Mouse (Mus musculus) stomach, postnatal 0 days (tissue): Measurements from ENCODE around the gene Phpt1. TPM values are rescaled to one million over a fixed set of nuclear protein-coding genes. Genes with fewer than 3 reads are reported as not detected.
"Not testable (repeated sequence)": the region's sequence is repeated elsewhere in the genome, so short reads cannot be mapped to it uniquely, and the experiment has no call there.

ENCODE experiments used
- ATAC-seq: fragments of 200-750 bp; cut with Nextera tagmentation; 2 replicates; pipeline ENCODE4 v1.8.0; 2017; ENCODE audit not compliant: low FRiP score, low TSS enrichment
- DNase-seq: peaks from one replicate; pipeline ENCODE4 v3.0.0-alpha.2; 2016; ENCODE audit warnings: low spot score
- H3K27ac ChIP-seq: fragments of 300-500 bp; sonication (generic); replicated peaks from 2 replicates; pipeline ENCODE4 v1.5.1; 2014; ENCODE audit warnings: mild to moderate bottlenecking, control low read depth
- H3K27me3 ChIP-seq: fragments of 300-500 bp; sonication (generic); 2 replicates; pipeline ENCODE4 v1.6.1; 2014; ENCODE audit warnings: low read length; ENCODE audit not compliant: control insufficient read depth, insufficient read depth
- H3K36me3 ChIP-seq: fragments of 300-500 bp; sonication (generic); 2 replicates; pipeline ENCODE4 v1.6.1; 2014; ENCODE audit warnings: low read length, mixed read lengths; ENCODE audit not compliant: control insufficient read depth, insufficient read depth
- H3K4me1 ChIP-seq: fragments of 300-500 bp; sonication (generic); replicated peaks from 2 replicates; pipeline ENCODE4 v1.6.1; 2014; ENCODE audit warnings: antibody characterized with exemption; ENCODE audit not compliant: control insufficient read depth, insufficient read depth
- H3K4me2 ChIP-seq: fragments of 300-500 bp; sonication (generic); replicated peaks from 2 replicates; pipeline ENCODE4 v1.6.1; 2014; ENCODE audit warnings: low read depth, mild to moderate bottlenecking, control low read depth, moderate library complexity
- H3K4me3 ChIP-seq: fragments of 300-500 bp; sonication (generic); 2 replicates; pipeline ENCODE4 v1.5.1; 2014; ENCODE audit warnings: low read depth, low read length, control low read depth
- H3K9ac ChIP-seq: fragments of 300-500 bp; sonication (generic); 2 replicates; pipeline ENCODE4 v1.6.1; 2014; ENCODE audit warnings: mild to moderate bottlenecking, low read length, control low read depth, mixed read lengths
- H3K9me3 ChIP-seq: fragments of 300-500 bp; sonication (generic); 2 replicates; pipeline ENCODE4 v1.6.1; 2016; ENCODE audit warnings: low read length; ENCODE audit not compliant: control insufficient read depth
- CTCF ChIP-seq: IDR thresholded peaks from 2 replicates; pipeline ENCODE4 v1.5.1; 2016; ENCODE audit warnings: antibody characterized with exemption, low read depth, mild to moderate bottlenecking, moderate library complexity
- EP300 ChIP-seq: optimal IDR thresholded peaks from 2 replicates; pipeline ENCODE3; 2016; ENCODE audit warnings: antibody characterized with exemption
- WGBS: fragments of 180-500 bp; shearing (Covaris S2); extraction: QIAGEN DNeasy Blood & Tissue Kit; methylation state at CpG from one replicate; pipeline ENCODE4 v1.1.7; 2014; 5-methylcytosine and 5-hydroxymethylcytosine counted together
- polyA plus RNA-seq: library from polyadenylated mRNA; unstranded; fragments of >200 nt; fragmentation: Nextera tagmentation; extraction: Ambion mirVana; gene quantifications from 2 replicates; pipeline ENCODE4 v1.2.1, GENCODE M21; 2015

The Phpt1 gene
- polyA plus RNA-seq, 1 experiment from 2014 or later, result 87.5 TPM

DNA sequence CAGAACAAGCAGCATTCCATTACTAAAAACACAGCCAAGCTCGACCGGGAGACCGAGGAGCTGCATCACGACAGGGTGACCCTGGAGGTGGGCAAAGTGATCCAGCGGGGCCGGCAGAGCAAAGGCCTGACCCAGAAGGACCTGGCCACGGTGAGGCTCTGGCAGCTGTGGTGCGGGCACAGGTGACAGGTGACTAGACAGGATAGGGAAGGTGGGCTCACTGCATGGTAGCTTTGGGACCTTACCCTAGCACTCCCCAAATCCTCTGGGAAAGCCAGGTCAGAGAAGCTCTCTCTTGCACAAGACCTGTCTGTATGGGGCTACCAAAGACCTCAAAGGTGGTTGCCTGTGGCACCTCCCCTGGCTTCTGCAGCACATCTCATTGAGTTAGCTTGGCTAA, 14.5 kb downstream of the Phpt1 start:
- Histone ChIP-seq H3K27ac (no peak overlapping the region), H3K4me1 (0 out of 2 replicates have a peak, but pooled peaks cover 3% of the 10 kb centered on the region), H3K4me2 (no peak overlapping the region), H3K9me3 (no peaks in the 10 kb centered on the region), H3K9ac (no peak overlapping the region), H3K4me3 (no peak overlapping the region), H3K27me3 (no peaks in the 10 kb centered on the region), H3K36me3 (peaks cover 23% of the 10 kb centered on the region)
- DNase-seq (no peak), ATAC-seq (no peak)
- TF ChIP-seq EP300 (no peak), CTCF (no peak)
- WGBS, result 94% methylated on average over 8 of the region's 8 CpGs

DNA sequence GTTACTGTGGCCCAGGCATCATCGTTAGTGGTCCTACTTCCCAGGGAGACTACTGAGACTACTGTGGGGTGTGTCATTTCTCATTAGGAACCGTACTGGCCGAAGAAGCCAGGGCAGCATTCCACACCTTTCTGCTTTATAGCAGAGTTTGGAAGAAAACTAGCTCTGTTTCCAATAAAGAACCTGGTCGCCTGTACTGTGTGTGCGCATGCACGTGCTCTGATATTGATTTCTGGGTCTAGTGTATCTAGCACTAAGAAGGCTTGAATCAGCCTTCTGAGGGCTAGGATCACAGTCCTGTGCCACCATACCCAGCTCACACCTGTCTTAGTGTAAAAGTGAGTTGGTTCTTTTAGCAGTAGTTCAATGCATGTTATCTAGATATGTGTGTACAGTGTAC, 16.2 kb downstream of the Phpt1 start:
- H3K4me3 ChIP-seq, result peak overlapping the region; percentile 91
- DNase-seq (peak; percentile 14), ATAC-seq (no peak)
- 0 out of 2 replicates have a peak, but pooled peaks cover 3% of the 10 kb centered on the region for H3K4me1 ChIP-seq
- no peaks in the 10 kb centered on the region for H3K27me3 ChIP-seq
- WGBS, result 45% methylated on average over 6 of the region's 6 CpGs
- peak overlapping the region; percentile 91 for H3K9ac ChIP-seq
- peaks cover 17% of the 10 kb centered on the region for H3K36me3 ChIP-seq
- TF ChIP-seq EP300 (no peak), CTCF (no peak)
- no peaks in the 10 kb centered on the region for H3K9me3 ChIP-seq
- H3K4me2 ChIP-seq, result peak overlapping the region; percentile 91
- H3K27ac ChIP-seq, result no peak overlapping the region

DNA sequence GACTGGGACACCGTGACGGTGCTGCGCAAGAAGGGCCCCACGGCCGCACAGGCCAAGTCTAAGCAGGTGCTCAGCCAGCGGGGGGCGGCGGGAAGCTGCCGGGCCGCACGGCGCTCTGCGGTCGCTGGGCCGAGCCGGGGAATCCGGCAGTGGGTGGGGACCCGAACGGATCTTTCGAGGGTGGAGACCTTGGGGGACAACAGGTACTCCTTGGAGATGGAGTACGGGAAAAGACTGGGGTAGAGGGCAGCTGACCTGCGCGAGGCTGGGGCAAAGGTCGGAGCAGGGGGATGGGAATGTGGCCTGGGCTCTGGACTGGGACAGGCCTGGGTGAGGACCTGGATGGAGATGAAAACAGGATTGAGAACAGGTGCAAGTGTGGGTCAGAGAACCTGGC, 17.1 kb downstream of the Phpt1 start:
- peak overlapping the region; percentile 91 for H3K4me3 ChIP-seq
- H3K9ac ChIP-seq, result peak overlapping the region; percentile 91
- DNase-seq (no peak), ATAC-seq (peak; percentile 41; the same call in 1 of the 2 replicates)
- WGBS, result 0% methylated on average over 23 of the region's 24 CpGs
- no peak for TF ChIP-seq CTCF
- TF ChIP-seq EP300, result no peak
- H3K27me3 ChIP-seq, result no peaks in the 10 kb centered on the region
- peaks cover 10% of the 10 kb centered on the region for H3K36me3 ChIP-seq
- H3K9me3 ChIP-seq, result no peaks in the 10 kb centered on the region
- H3K4me2 ChIP-seq, result peak overlapping the region; percentile 91
- H3K4me1 ChIP-seq, result 0 out of 2 replicates have a peak, but pooled peaks cover 3% of the 10 kb centered on the region
- H3K27ac ChIP-seq, result peak overlapping the region; percentile 79

DNA sequence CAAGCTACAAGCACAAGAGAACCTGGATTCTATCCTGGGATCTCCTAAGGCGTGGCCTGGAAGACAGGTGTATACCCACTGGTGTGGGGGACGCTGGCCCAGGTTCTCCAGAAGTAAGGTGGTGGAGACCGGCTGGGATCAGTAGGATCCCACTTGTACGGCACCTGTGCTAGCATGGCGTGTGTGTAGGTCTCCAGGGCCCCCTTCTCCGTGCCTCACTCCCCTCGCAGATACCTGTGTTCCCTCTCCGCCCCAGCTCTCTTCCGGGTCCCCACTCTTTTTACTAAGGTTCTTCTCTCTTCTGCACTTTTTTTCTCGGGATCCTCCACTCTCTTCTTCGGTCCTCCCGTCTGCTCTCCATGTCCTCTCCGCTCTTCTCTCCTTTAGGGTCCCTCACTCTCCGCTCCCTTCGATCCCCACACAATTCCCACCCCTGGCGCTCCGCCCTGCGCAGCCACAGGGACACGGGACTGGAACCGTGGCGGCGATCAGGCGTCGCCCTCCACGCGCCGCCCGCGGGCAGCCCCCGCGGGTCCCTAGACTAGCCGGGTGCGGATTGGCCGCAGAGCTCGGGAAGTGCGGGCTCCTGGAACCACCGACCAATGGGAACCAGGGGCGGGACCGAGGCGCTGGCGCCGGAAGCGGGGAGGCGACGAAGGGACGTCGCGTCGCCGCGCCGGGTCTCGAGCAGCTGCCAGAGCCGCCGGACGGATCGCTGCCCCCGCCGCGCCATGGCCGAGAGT, 17.6 kb downstream of the Phpt1 start, which contains the start of gene Edf1:
Gene Edf1, plus strand, starts transcription at position 627 of the 743 bp plus-strand sequence.
- peak; percentile 98 for ATAC-seq
- DNase-seq, result peak; percentile 96
- H3K4me2 ChIP-seq, result peak within 1 kb of the TSS; percentile 91
- peak within 1 kb of the TSS; percentile 82 for H3K27ac ChIP-seq
- no peaks in the 10 kb centered on the region for H3K27me3 ChIP-seq
- peaks cover 5% of the 10 kb centered on the region for H3K36me3 ChIP-seq
- H3K4me1 ChIP-seq, result 0 out of 2 replicates have a peak, but pooled peaks cover 3% of the 10 kb centered on the region
- no peaks in the 10 kb centered on the region for H3K9me3 ChIP-seq
- TF ChIP-seq CTCF (no peak), EP300 (no peak)
- under 1% methylated on average over 61 of the region's 61 CpGs for WGBS
- H3K9ac ChIP-seq, result peak within 1 kb of the TSS; percentile 91
- peak within 1 kb of the TSS; percentile 91 for H3K4me3 ChIP-seq

DNA sequence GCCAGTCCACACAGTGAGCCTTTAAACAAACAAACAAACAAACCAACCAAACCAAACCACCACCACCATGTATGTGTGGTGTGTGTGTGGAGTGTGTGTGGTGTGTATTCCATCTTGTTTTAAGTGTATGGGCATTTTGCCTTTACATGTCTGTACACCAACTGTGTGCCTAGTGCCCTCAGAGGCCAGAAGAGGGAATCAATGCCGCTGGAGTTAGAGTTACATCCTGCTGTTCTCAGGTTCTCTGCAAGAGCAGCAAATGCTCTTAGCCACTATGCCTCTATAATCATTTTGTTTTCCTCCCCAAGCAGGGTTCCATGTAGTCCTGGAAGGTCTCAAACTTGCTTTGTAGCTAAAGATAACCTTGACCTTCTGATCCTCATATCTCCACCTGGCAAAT, 18.7 kb downstream of the Phpt1 start:
- H3K9ac ChIP-seq, result no peak overlapping the region
- TF ChIP-seq CTCF, result no peak
- TF ChIP-seq EP300, result no peak
- H3K4me1 ChIP-seq, result 0 out of 2 replicates have a peak, but pooled peaks cover 3% of the 10 kb centered on the region
- H3K27me3 ChIP-seq, result no peaks in the 10 kb centered on the region
- ATAC-seq (no peak), DNase-seq (no peak)
- 52% methylated on average over 1 of the region's 1 CpGs for WGBS
- H3K27ac ChIP-seq, result no peak overlapping the region
- no peaks in the 10 kb centered on the region for H3K9me3 ChIP-seq
- H3K36me3 ChIP-seq, result no peaks in the 10 kb centered on the region; the same call in none of the 2 replicates
- H3K4me3 ChIP-seq, result no peak overlapping the region
- H3K4me2 ChIP-seq, result no peak overlapping the region

DNA sequence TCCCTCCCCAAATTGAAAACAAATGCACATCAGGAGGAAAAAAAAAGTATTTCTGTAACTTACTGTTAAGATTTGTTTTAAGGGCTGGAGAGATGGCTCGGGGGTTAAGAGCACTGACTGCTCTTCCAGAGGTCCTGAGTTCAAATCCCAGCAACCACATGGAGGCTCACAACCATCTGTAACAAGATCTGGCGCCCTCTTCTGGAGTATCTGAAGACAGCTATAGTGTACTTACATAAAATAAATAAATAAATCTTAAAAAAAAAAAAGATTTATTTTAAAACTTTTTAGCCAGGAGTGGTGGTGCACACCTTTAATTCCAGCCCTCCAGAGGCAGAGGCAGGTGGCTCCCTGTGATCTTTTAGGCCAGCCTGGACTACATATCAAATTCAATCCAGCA, 19.5 kb downstream of the Phpt1 start:
- ATAC-seq, DNase-seq, H3K27ac ChIP-seq, H3K4me3 ChIP-seq, H3K36me3 ChIP-seq, H3K4me2 ChIP-seq, H3K27me3 ChIP-seq, H3K9me3 ChIP-seq, H3K4me1 ChIP-seq, H3K9ac ChIP-seq: not testable (repeated sequence)
- TF ChIP-seq CTCF, result peak; percentile 49
- WGBS, result 46% methylated on average over 2 of the region's 2 CpGs

DNA sequence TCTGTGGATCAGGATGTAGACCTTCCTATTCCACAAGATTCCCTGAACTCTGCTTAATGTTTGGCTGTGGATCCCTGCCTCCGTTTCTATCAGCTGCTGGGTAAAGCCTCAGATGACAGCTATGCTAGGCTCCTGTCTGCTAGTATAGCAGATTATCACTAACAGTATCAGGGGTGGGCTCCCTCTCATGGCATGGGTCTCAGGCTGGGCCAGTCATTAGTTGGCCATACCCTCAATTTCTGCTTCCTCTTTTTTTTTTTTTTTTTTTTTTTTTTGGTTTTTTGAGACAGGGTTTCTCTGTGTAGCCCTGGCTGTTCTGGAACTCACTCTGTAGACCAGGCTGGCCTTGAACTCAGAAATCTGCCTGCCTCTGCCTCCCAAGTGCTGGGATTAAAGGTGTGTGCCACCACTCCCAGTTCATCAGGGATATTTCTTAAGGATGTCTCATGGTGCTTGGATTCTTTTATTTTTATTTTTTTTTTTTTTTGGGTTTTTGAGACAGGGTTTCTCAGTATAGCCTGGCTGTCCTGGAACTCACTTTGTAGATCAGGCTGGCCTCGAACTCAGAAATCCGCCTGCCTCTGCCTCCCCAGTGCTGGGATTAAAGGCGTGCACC, 21.7 kb downstream of the Phpt1 start:
- H3K9me3 ChIP-seq, H3K4me1 ChIP-seq, H3K36me3 ChIP-seq, H3K27ac ChIP-seq, H3K27me3 ChIP-seq, ATAC-seq, DNase-seq, H3K9ac ChIP-seq, H3K4me3 ChIP-seq, H3K4me2 ChIP-seq: not testable (repeated sequence)
- WGBS, result 85% methylated on average over 4 of the region's 4 CpGs
